Mouse (Mus musculus): Measurements from ENCODE around the gene Rabep1. TPM values are rescaled to one million over a fixed set of nuclear protein-coding genes. Genes with fewer than 3 reads are reported as not detected.

The Rabep1 gene
- polyA plus RNA-seq, 1 experiment from 2014 or later: 27.7 TPM

GRCm38 (mm10) chr11:70969271-70969794 lies 124.8 kb downstream of the Rabep1 start:
- no peak; the same call in 1 of the 2 replicates for ATAC-seq (ENCODE audit: insufficient number of reproducible peaks, insufficient read depth, low FRiP score, low read depth)

GRCm38 (mm10) chr11:70969821-70970559 lies 125.4 kb downstream of the Rabep1 start, which contains the start of the genes Nup88 and Rpain:
TSS of gene Nup88 (minus strand) at chr11:70969973.
TSS of gene Rpain (plus strand) at chr11:70970213.
- WGBS: under 1% methylated on average over 42 of the region's 43 CpGs
- Histone ChIP-seq H3K9ac (ENCODE audit: low read length) (peak within 1 kb of the TSS; percentile 97), H3K4me2 (ENCODE audit: low read length) (peak within 1 kb of the TSS; percentile 90), H3K27me3 (ENCODE audit: control insufficient read depth, insufficient read depth, low read length) (no peaks in the 10 kb centered on the region), H3K9me3 (ENCODE audit: control insufficient read depth, low read length) (no peaks in the 10 kb centered on the region), H3K4me1 (ENCODE audit: control insufficient read depth in 2 of 2, insufficient read depth in 2 of 2, low read length in 2 of 2) (peaks cover 7 to 18% of the 10 kb centered on the region in 2 experiments), H3K27ac (replicated peaks in 1 of 2; ENCODE audit: control insufficient read depth in 1 of 2, insufficient read depth in 1 of 2, low read depth in 2 of 2, low read length in 2 of 2) (peak within 1 kb of the TSS; percentile 83 to 92), H3K36me3 (ENCODE audit: control insufficient read depth, insufficient read depth, low read length) (peaks cover 53% of the 10 kb centered on the region), H3K4me3 (ENCODE audit: control insufficient read depth in 1 of 2, insufficient read depth in 1 of 2, low read depth in 1 of 2, low read length in 2 of 2) (peak within 1 kb of the TSS; percentile 78 to 88)
- ATAC-seq (ENCODE audit: insufficient number of reproducible peaks, insufficient read depth, low FRiP score, low read depth): peak; percentile 95

More at GRCm38 (mm10) chr11:70969271-70969794, 124.8 kb downstream of the Rabep1 start:
- Histone ChIP-seq H3K27me3 (ENCODE audit: control insufficient read depth, insufficient read depth, low read length) (no peaks in the 10 kb centered on the region), H3K36me3 (ENCODE audit: control insufficient read depth, insufficient read depth, low read length) (peaks cover 54% of the 10 kb centered on the region), H3K4me2 (ENCODE audit: low read length) (peak overlapping the region; percentile 83), H3K27ac (replicated peaks in 1 of 2; ENCODE audit: control insufficient read depth in 1 of 2, insufficient read depth in 1 of 2, low read depth in 2 of 2, low read length in 2 of 2) (peak overlapping the region; percentile 83 to 92), H3K4me3 (ENCODE audit: control insufficient read depth in 1 of 2, insufficient read depth in 1 of 2, low read depth in 1 of 2, low read length in 2 of 2) (peak overlapping the region; percentile 78 to 88), H3K9ac (ENCODE audit: low read length) (peak overlapping the region; percentile 97), H3K9me3 (ENCODE audit: control insufficient read depth, low read length) (no peaks in the 10 kb centered on the region), H3K4me1 (ENCODE audit: control insufficient read depth in 2 of 2, insufficient read depth in 2 of 2, low read length in 2 of 2) (peaks cover 7 to 18% of the 10 kb centered on the region in 2 experiments)
- WGBS: under 1% methylated on average over 25 of the region's 25 CpGs

GRCm38 (mm10) chr11:70970560-70971540 lies 126.3 kb downstream of the Rabep1 start:
- no peaks in the 10 kb centered on the region for H3K9me3 ChIP-seq (ENCODE audit: control insufficient read depth, low read length)
- WGBS: 15% methylated on average over 24 of the region's 24 CpGs
- H3K4me2 ChIP-seq (ENCODE audit: low read length): peak overlapping the region; percentile 90
- H3K9ac ChIP-seq (ENCODE audit: low read length): peak overlapping the region; percentile 97
- peak overlapping the region; percentile 47 to 90 for H3K27ac ChIP-seq (replicated peaks in 1 of 2; ENCODE audit: control insufficient read depth in 1 of 2, insufficient read depth in 1 of 2, low read depth in 2 of 2, low read length in 2 of 2)
- no peaks in the 10 kb centered on the region for H3K27me3 ChIP-seq (ENCODE audit: control insufficient read depth, insufficient read depth, low read length)
- H3K4me1 ChIP-seq (ENCODE audit: control insufficient read depth in 2 of 2, insufficient read depth in 2 of 2, low read length in 2 of 2): peaks cover 7 to 18% of the 10 kb centered on the region in 2 experiments
- peak overlapping the region; percentile 78 to 79 for H3K4me3 ChIP-seq (ENCODE audit: control insufficient read depth in 1 of 2, insufficient read depth in 1 of 2, low read depth in 1 of 2, low read length in 2 of 2)
- ATAC-seq (ENCODE audit: insufficient number of reproducible peaks, insufficient read depth, low FRiP score, low read depth): peak; percentile 20
- peaks cover 53% of the 10 kb centered on the region for H3K36me3 ChIP-seq (ENCODE audit: control insufficient read depth, insufficient read depth, low read length)

- Histone ChIP-seq H3K4me3 (ENCODE audit: control insufficient read depth in 1 of 2, insufficient read depth in 1 of 2, low read depth in 1 of 2, low read length in 2 of 2) (no peak overlapping the region), H3K9me3 (ENCODE audit: control insufficient read depth, low read length) (no peaks in the 10 kb centered on the region), H3K36me3 (ENCODE audit: control insufficient read depth, insufficient read depth, low read length) (peaks cover 58% of the 10 kb centered on the region), H3K27me3 (ENCODE audit: control insufficient read depth, insufficient read depth, low read length) (no peaks in the 10 kb centered on the region), H3K27ac (replicated peaks in 1 of 2; ENCODE audit: control insufficient read depth in 1 of 2, insufficient read depth in 1 of 2, low read depth in 2 of 2, low read length in 2 of 2) (no peak overlapping the region), H3K4me2 (ENCODE audit: low read length) (no peak overlapping the region), H3K4me1 (ENCODE audit: control insufficient read depth in 2 of 2, insufficient read depth in 2 of 2, low read length in 2 of 2) (peaks cover 7 to 17% of the 10 kb centered on the region in 2 experiments), H3K9ac (ENCODE audit: low read length) (no peak overlapping the region)
- no peak for ATAC-seq (ENCODE audit: insufficient number of reproducible peaks, insufficient read depth, low FRiP score, low read depth)
- 58% methylated on average over 1 of the region's 1 CpGs for WGBS
Observed at GRCm38 (mm10) chr11:70972586-70972985, 128.0 kb downstream of the Rabep1 start.

- Histone ChIP-seq H3K27ac (replicated peaks in 1 of 2; ENCODE audit: control insufficient read depth in 1 of 2, insufficient read depth in 1 of 2, low read depth in 2 of 2, low read length in 2 of 2) (no peak overlapping the region), H3K9ac (ENCODE audit: low read length) (no peak overlapping the region), H3K4me1 (ENCODE audit: control insufficient read depth in 2 of 2, insufficient read depth in 2 of 2, low read length in 2 of 2) (peaks cover 3 to 6% of the 10 kb centered on the region in 2 experiments; a peak in 2 of 4 replicates), H3K9me3 (ENCODE audit: control insufficient read depth, low read length) (no peaks in the 10 kb centered on the region), H3K36me3 (ENCODE audit: control insufficient read depth, insufficient read depth, low read length) (peaks cover 63% of the 10 kb centered on the region), H3K4me3 (ENCODE audit: control insufficient read depth in 1 of 2, insufficient read depth in 1 of 2, low read depth in 1 of 2, low read length in 2 of 2) (no peak overlapping the region), H3K4me2 (ENCODE audit: low read length) (no peak overlapping the region), H3K27me3 (ENCODE audit: control insufficient read depth, insufficient read depth, low read length) (no peaks in the 10 kb centered on the region)
- no peak for ATAC-seq (ENCODE audit: insufficient number of reproducible peaks, insufficient read depth, low FRiP score, low read depth)
- 64% methylated on average over 4 of the region's 4 CpGs for WGBS
Observed at GRCm38 (mm10) chr11:70973947-70974346, 129.4 kb downstream of the Rabep1 start.

- no peaks in the 10 kb centered on the region for H3K27me3 ChIP-seq (ENCODE audit: control insufficient read depth, insufficient read depth, low read length)
- no peak overlapping the region for H3K4me3 ChIP-seq (ENCODE audit: control insufficient read depth in 1 of 2, insufficient read depth in 1 of 2, low read depth in 1 of 2, low read length in 2 of 2)
- peaks cover 76% of the 10 kb centered on the region for H3K36me3 ChIP-seq (ENCODE audit: control insufficient read depth, insufficient read depth, low read length)
- H3K4me2 ChIP-seq (ENCODE audit: low read length): no peak overlapping the region
- no peak overlapping the region for H3K9ac ChIP-seq (ENCODE audit: low read length)
- no peak for ATAC-seq (ENCODE audit: insufficient number of reproducible peaks, insufficient read depth, low FRiP score, low read depth)
- H3K4me1 ChIP-seq (ENCODE audit: control insufficient read depth in 2 of 2, insufficient read depth in 2 of 2, low read length in 2 of 2): peaks cover 3 to 6% of the 10 kb centered on the region in 2 experiments; a peak in 2 of 4 replicates
- no peak overlapping the region for H3K27ac ChIP-seq (replicated peaks in 1 of 2; ENCODE audit: control insufficient read depth in 1 of 2, insufficient read depth in 1 of 2, low read depth in 2 of 2, low read length in 2 of 2)
- WGBS: 85% methylated on average over 2 of the region's 2 CpGs
- H3K9me3 ChIP-seq (ENCODE audit: control insufficient read depth, low read length): no peaks in the 10 kb centered on the region
Observed at GRCm38 (mm10) chr11:70975193-70975592, 130.6 kb downstream of the Rabep1 start.

GRCm38 (mm10) chr11:70977293-70977692 lies 132.7 kb downstream of the Rabep1 start:
- H3K4me1 ChIP-seq (ENCODE audit: control insufficient read depth in 2 of 2, insufficient read depth in 2 of 2, low read length in 2 of 2): peaks cover 0 to 11% of the 10 kb centered on the region in 2 experiments; a peak in 2 of 4 replicates
- WGBS: 80% methylated on average over 6 of the region's 6 CpGs
- no peak overlapping the region for H3K9ac ChIP-seq (ENCODE audit: low read length)
- H3K36me3 ChIP-seq (ENCODE audit: control insufficient read depth, insufficient read depth, low read length): peaks cover 89% of the 10 kb centered on the region
- no peaks in the 10 kb centered on the region for H3K9me3 ChIP-seq (ENCODE audit: control insufficient read depth, low read length)
- ATAC-seq (ENCODE audit: insufficient number of reproducible peaks, insufficient read depth, low FRiP score, low read depth): no peak
- no peak overlapping the region for H3K27ac ChIP-seq (replicated peaks in 1 of 2; ENCODE audit: control insufficient read depth in 1 of 2, insufficient read depth in 1 of 2, low read depth in 2 of 2, low read length in 2 of 2)
- no peaks in the 10 kb centered on the region for H3K27me3 ChIP-seq (ENCODE audit: control insufficient read depth, insufficient read depth, low read length)
- no peak overlapping the region for H3K4me2 ChIP-seq (ENCODE audit: low read length)
- H3K4me3 ChIP-seq (ENCODE audit: control insufficient read depth in 1 of 2, insufficient read depth in 1 of 2, low read depth in 1 of 2, low read length in 2 of 2): no peak overlapping the region
